Mouse (Mus musculus): ENCODE measurements around the gene Prph2. TPM values are rescaled to one million over a fixed set of nuclear protein-coding genes. Genes with fewer than 3 reads are reported as not detected.

Prph2 gene
- polyA plus RNA-seq (2015; fragmentation: Nextera tagmentation; extraction: Ambion mirVana), result not detected in 2 replicates

- Histone ChIP-seq H3K27ac (ENCODE audit: low read length) (no peak within 1 kb of the TSS), H3K9ac (ENCODE audit: low read length) (no peak within 1 kb of the TSS), H3K4me2 (ENCODE audit: low read depth, low read length) (no peak within 1 kb of the TSS), H3K4me1 (ENCODE audit: control insufficient read depth, insufficient read depth, low read length) (no peaks in the 10 kb centered on the region; the same call in 1 of the 2 replicates), H3K36me3 (ENCODE audit: control insufficient read depth, insufficient read depth, low read length) (no peaks in the 10 kb centered on the region), H3K27me3 (ENCODE audit: control insufficient read depth, insufficient read depth, low read length) (no peaks in the 10 kb centered on the region), H3K4me3 (replicated peaks; ENCODE audit: low read length) (no peak within 1 kb of the TSS), H3K9me3 (replicated peaks; ENCODE audit: control insufficient read depth, low read length) (no peaks in the 10 kb centered on the region)
- 81% methylated on average over 10 of the region's 10 CpGs for WGBS
- ATAC-seq (ENCODE audit: insufficient read depth, low FRiP score), result no peak
Measured at GRCm38 (mm10) chr17:46910186-46910585, at the start of gene Prph2. TSS of gene Prph2 (plus strand) at chr17:46910459.

- Histone ChIP-seq H3K27ac (ENCODE audit: low read length) (no peak overlapping the region), H3K4me1 (ENCODE audit: control insufficient read depth, insufficient read depth, low read length) (no peaks in the 10 kb centered on the region), H3K9me3 (replicated peaks; ENCODE audit: control insufficient read depth, low read length) (no peaks in the 10 kb centered on the region), H3K4me2 (ENCODE audit: low read depth, low read length) (no peak overlapping the region), H3K9ac (ENCODE audit: low read length) (no peak overlapping the region; the same call in 1 of the 2 replicates), H3K4me3 (replicated peaks; ENCODE audit: low read length) (no peak overlapping the region), H3K27me3 (ENCODE audit: control insufficient read depth, insufficient read depth, low read length) (no peaks in the 10 kb centered on the region), H3K36me3 (ENCODE audit: control insufficient read depth, insufficient read depth, low read length) (no peaks in the 10 kb centered on the region)
- ATAC-seq (ENCODE audit: insufficient read depth, low FRiP score), result no peak
- WGBS, result 57% methylated on average over 7 of the region's 7 CpGs
Measured at GRCm38 (mm10) chr17:46864566-46865195, 45.6 kb upstream of the Prph2 start.

GRCm38 (mm10) chr17:46866836-46867235 lies 43.4 kb upstream of the Prph2 start:
- Histone ChIP-seq H3K4me3 (replicated peaks; ENCODE audit: low read length) (no peak overlapping the region), H3K9ac (ENCODE audit: low read length) (no peak overlapping the region), H3K4me1 (ENCODE audit: control insufficient read depth, insufficient read depth, low read length) (no peaks in the 10 kb centered on the region), H3K27me3 (ENCODE audit: control insufficient read depth, insufficient read depth, low read length) (no peaks in the 10 kb centered on the region), H3K9me3 (replicated peaks; ENCODE audit: control insufficient read depth, low read length) (no peaks in the 10 kb centered on the region), H3K27ac (ENCODE audit: low read length) (no peak overlapping the region), H3K36me3 (ENCODE audit: control insufficient read depth, insufficient read depth, low read length) (no peaks in the 10 kb centered on the region), H3K4me2 (ENCODE audit: low read depth, low read length) (no peak overlapping the region)
- no peak for ATAC-seq (ENCODE audit: insufficient read depth, low FRiP score)
- 78% methylated on average over 12 of the region's 12 CpGs for WGBS

- no peaks in the 10 kb centered on the region for H3K27me3 ChIP-seq (ENCODE audit: control insufficient read depth, insufficient read depth, low read length)
- 91% methylated on average over 5 of the region's 5 CpGs for WGBS
- H3K9me3 ChIP-seq (replicated peaks; ENCODE audit: control insufficient read depth, low read length), result no peaks in the 10 kb centered on the region
- peaks cover 15% of the 10 kb centered on the region for H3K4me1 ChIP-seq (ENCODE audit: control insufficient read depth, insufficient read depth, low read length)
- H3K9ac ChIP-seq (ENCODE audit: low read length), result no peak overlapping the region
- no peak for ATAC-seq (ENCODE audit: insufficient read depth, low FRiP score)
- no peak overlapping the region for H3K27ac ChIP-seq (ENCODE audit: low read length)
- no peaks in the 10 kb centered on the region for H3K36me3 ChIP-seq (ENCODE audit: control insufficient read depth, insufficient read depth, low read length)
- no peak overlapping the region for H3K4me3 ChIP-seq (replicated peaks; ENCODE audit: low read length)
- no peak overlapping the region for H3K4me2 ChIP-seq (ENCODE audit: low read depth, low read length)
Measured at GRCm38 (mm10) chr17:46870204-46870798, 40.0 kb upstream of the Prph2 start.

GRCm38 (mm10) chr17:46870913-46871312 lies 39.3 kb upstream of the Prph2 start:
- no peaks in the 10 kb centered on the region for H3K36me3 ChIP-seq (ENCODE audit: control insufficient read depth, insufficient read depth, low read length)
- no peak overlapping the region for H3K9ac ChIP-seq (ENCODE audit: low read length)
- H3K9me3 ChIP-seq (replicated peaks; ENCODE audit: control insufficient read depth, low read length), result no peaks in the 10 kb centered on the region
- WGBS, result 29% methylated on average over 1 of the region's 1 CpGs
- H3K4me1 ChIP-seq (ENCODE audit: control insufficient read depth, insufficient read depth, low read length), result peaks cover 15% of the 10 kb centered on the region
- H3K4me2 ChIP-seq (ENCODE audit: low read depth, low read length), result no peak overlapping the region
- no peak overlapping the region for H3K4me3 ChIP-seq (replicated peaks; ENCODE audit: low read length)
- H3K27ac ChIP-seq (ENCODE audit: low read length), result no peak overlapping the region
- no peaks in the 10 kb centered on the region for H3K27me3 ChIP-seq (ENCODE audit: control insufficient read depth, insufficient read depth, low read length)
- no peak for ATAC-seq (ENCODE audit: insufficient read depth, low FRiP score)

- WGBS, result 80% methylated on average over 7 of the region's 7 CpGs
- H3K9ac ChIP-seq (ENCODE audit: low read length), result no peak overlapping the region
- H3K4me2 ChIP-seq (ENCODE audit: low read depth, low read length), result no peak overlapping the region
- H3K27ac ChIP-seq (ENCODE audit: low read length), result no peak overlapping the region
- no peak for ATAC-seq (ENCODE audit: insufficient read depth, low FRiP score)
- H3K27me3 ChIP-seq (ENCODE audit: control insufficient read depth, insufficient read depth, low read length), result no peaks in the 10 kb centered on the region
- no peaks in the 10 kb centered on the region for H3K9me3 ChIP-seq (replicated peaks; ENCODE audit: control insufficient read depth, low read length)
- H3K4me3 ChIP-seq (replicated peaks; ENCODE audit: low read length), result no peak overlapping the region
- H3K36me3 ChIP-seq (ENCODE audit: control insufficient read depth, insufficient read depth, low read length), result no peaks in the 10 kb centered on the region
- H3K4me1 ChIP-seq (ENCODE audit: control insufficient read depth, insufficient read depth, low read length), result peaks cover 22% of the 10 kb centered on the region
Measured at GRCm38 (mm10) chr17:46872806-46873205, 37.5 kb upstream of the Prph2 start.

GRCm38 (mm10) chr17:46874133-46874532 lies 36.1 kb upstream of the Prph2 start:
- no peaks in the 10 kb centered on the region for H3K36me3 ChIP-seq (ENCODE audit: control insufficient read depth, insufficient read depth, low read length)
- peaks cover 22% of the 10 kb centered on the region for H3K4me1 ChIP-seq (ENCODE audit: control insufficient read depth, insufficient read depth, low read length)
- peak overlapping the region; percentile 24; the same call in 1 of the 2 replicates for H3K4me2 ChIP-seq (ENCODE audit: low read depth, low read length)
- no peaks in the 10 kb centered on the region for H3K9me3 ChIP-seq (replicated peaks; ENCODE audit: control insufficient read depth, low read length)
- peak overlapping the region; percentile 28 for H3K27ac ChIP-seq (ENCODE audit: low read length)
- peak overlapping the region; percentile 50 for H3K9ac ChIP-seq (ENCODE audit: low read length)
- H3K4me3 ChIP-seq (replicated peaks; ENCODE audit: low read length), result no peak overlapping the region
- no peak; the same call in 1 of the 2 replicates for ATAC-seq (ENCODE audit: insufficient read depth, low FRiP score)
- WGBS, result 18% methylated on average over 10 of the region's 10 CpGs
- H3K27me3 ChIP-seq (ENCODE audit: control insufficient read depth, insufficient read depth, low read length), result no peaks in the 10 kb centered on the region

- WGBS, result 76% methylated on average over 3 of the region's 3 CpGs
- Histone ChIP-seq H3K4me1 (ENCODE audit: control insufficient read depth, insufficient read depth, low read length) (peaks cover 28% of the 10 kb centered on the region), H3K9ac (ENCODE audit: low read length) (no peak overlapping the region), H3K4me3 (replicated peaks; ENCODE audit: low read length) (no peak overlapping the region), H3K27ac (ENCODE audit: low read length) (no peak overlapping the region), H3K36me3 (ENCODE audit: control insufficient read depth, insufficient read depth, low read length) (no peaks in the 10 kb centered on the region), H3K4me2 (ENCODE audit: low read depth, low read length) (no peak overlapping the region), H3K27me3 (ENCODE audit: control insufficient read depth, insufficient read depth, low read length) (no peaks in the 10 kb centered on the region), H3K9me3 (replicated peaks; ENCODE audit: control insufficient read depth, low read length) (no peaks in the 10 kb centered on the region)
- ATAC-seq (ENCODE audit: insufficient read depth, low FRiP score), result no peak
Measured at GRCm38 (mm10) chr17:46875626-46876025, 34.6 kb upstream of the Prph2 start.

- no peak overlapping the region for H3K9ac ChIP-seq (ENCODE audit: low read length)
- no peaks in the 10 kb centered on the region for H3K9me3 ChIP-seq (replicated peaks; ENCODE audit: control insufficient read depth, low read length)
- no peaks in the 10 kb centered on the region for H3K27me3 ChIP-seq (ENCODE audit: control insufficient read depth, insufficient read depth, low read length)
- no peak overlapping the region for H3K4me3 ChIP-seq (replicated peaks; ENCODE audit: low read length)
- peaks cover 28% of the 10 kb centered on the region for H3K4me1 ChIP-seq (ENCODE audit: control insufficient read depth, insufficient read depth, low read length)
- peak; percentile 71; the same call in 1 of the 2 replicates for ATAC-seq (ENCODE audit: insufficient read depth, low FRiP score)
- no peak overlapping the region for H3K4me2 ChIP-seq (ENCODE audit: low read depth, low read length)
- H3K36me3 ChIP-seq (ENCODE audit: control insufficient read depth, insufficient read depth, low read length), result no peaks in the 10 kb centered on the region
- peak overlapping the region; percentile 81 for H3K27ac ChIP-seq (ENCODE audit: low read length)
- 55% methylated on average over 8 of the region's 8 CpGs for WGBS
Measured at GRCm38 (mm10) chr17:46876371-46876950, 33.8 kb upstream of the Prph2 start.

Data from stomach, embryonic 16.5 days (tissue).